Mouse (Mus musculus) megakaryocyte, adult 5-6 weeks (primary cell): Measurements from ENCODE around the gene Dnttip1. TPM values are rescaled to one million over a fixed set of nuclear protein-coding genes. Genes with fewer than 3 reads are reported as not detected.
"Not testable (repeated sequence)": the region's sequence is repeated elsewhere in the genome, so short reads cannot be mapped to it uniquely, and the experiment has no call there.

Experiments
- ATAC-seq: 2 replicates; pipeline ENCODE4 v1.8.0; 2016; ENCODE audit warnings: mild to moderate bottlenecking, inconsistent platforms; ENCODE audit not compliant: poor library complexity, severe bottlenecking
- total RNA-seq, 2 experiments: library from RNA; stranded (forward) in 1 of 2; stranded (reverse) in 1 of 2; fragments of 153-499, 151-499 nt in 1 of 2; fragments of 221-1000, 200-1000 nt in 1 of 2; gene quantifications; 2 replicates each; pipeline versions ENCODE4 v1.2.3 to v1.2.4; 2015 to 2017

Dnttip1 gene
- total RNA-seq (2015): 27.3 and 28.5 TPM in 2 replicates
- total RNA-seq (2017): 18.5 and 27.0 TPM in 2 replicates

- ATAC-seq: peak; percentile 96
Observed at GRCm38 (mm10) chr2:164745843-164746479, at the start of gene Dnttip1, which contains the start of gene Wfdc3. Dnttip1 (plus strand) TSS chr2:164745983. Wfdc3 (minus strand) TSS chr2:164745931.

GRCm38 (mm10) chr2:164698201-164698600, 47.6 kb upstream of the Dnttip1 start, which contains the start of gene Spint4:
Spint4 (plus strand) TSS chr2:164698501.
- ATAC-seq: no peak

- ATAC-seq: no peak
Observed at GRCm38 (mm10) chr2:164700959-164701358, 44.8 kb upstream of the Dnttip1 start.

- no peak for ATAC-seq
Observed at GRCm38 (mm10) chr2:164701761-164702160, 44.0 kb upstream of the Dnttip1 start.

GRCm38 (mm10) chr2:164704235-164704634, 41.5 kb upstream of the Dnttip1 start:
- ATAC-seq: no peak

GRCm38 (mm10) chr2:164705328-164705727, 40.5 kb upstream of the Dnttip1 start:
- ATAC-seq: no peak

GRCm38 (mm10) chr2:164705991-164706390, 39.8 kb upstream of the Dnttip1 start:
- no peak for ATAC-seq

- no peak for ATAC-seq
Observed at GRCm38 (mm10) chr2:164715005-164715404, 30.8 kb upstream of the Dnttip1 start, which contains the start of gene Spint5. Spint5 (plus strand) TSS chr2:164715305.

GRCm38 (mm10) chr2:164716194-164716786, 29.5 kb upstream of the Dnttip1 start:
- ATAC-seq: not testable (repeated sequence)

- ATAC-seq: no peak
Observed at GRCm38 (mm10) chr2:164723276-164723675, 22.5 kb upstream of the Dnttip1 start.

GRCm38 (mm10) chr2:164725895-164726619, 19.7 kb upstream of the Dnttip1 start:
- peak; percentile 91 for ATAC-seq

- ATAC-seq: no peak
Observed at GRCm38 (mm10) chr2:164731719-164732118, 14.1 kb upstream of the Dnttip1 start.

- no peak for ATAC-seq
Observed at GRCm38 (mm10) chr2:164733259-164733658, 12.5 kb upstream of the Dnttip1 start.

GRCm38 (mm10) chr2:164734839-164735238, 10.9 kb upstream of the Dnttip1 start:
- no peak for ATAC-seq

GRCm38 (mm10) chr2:164735446-164735845, 10.3 kb upstream of the Dnttip1 start:
- no peak for ATAC-seq

- no peak for ATAC-seq
Observed at GRCm38 (mm10) chr2:164737377-164738090, 8.2 kb upstream of the Dnttip1 start.

- no peak for ATAC-seq
Observed at GRCm38 (mm10) chr2:164739876-164740275, 5.9 kb upstream of the Dnttip1 start.

GRCm38 (mm10) chr2:164744987-164745386, 796 bp upstream of the Dnttip1 start:
- peak; percentile 42 for ATAC-seq

- no peak for ATAC-seq
Observed at GRCm38 (mm10) chr2:164746693-164747092, 910 bp downstream of the Dnttip1 start.

GRCm38 (mm10) chr2:164748191-164748590, 2.4 kb downstream of the Dnttip1 start:
- no peak for ATAC-seq

- no peak for ATAC-seq
Observed at GRCm38 (mm10) chr2:164748991-164749390, 3.2 kb downstream of the Dnttip1 start.
